Mouse (Mus musculus): ENCODE measurements at regions not wholly inside any gene's neighbourhood (a gene's known extent, or its start where the extent isn't known, plus 50 kb on each side); places are given as distances from the start of the nearest gene placed in this dataset.

DNA sequence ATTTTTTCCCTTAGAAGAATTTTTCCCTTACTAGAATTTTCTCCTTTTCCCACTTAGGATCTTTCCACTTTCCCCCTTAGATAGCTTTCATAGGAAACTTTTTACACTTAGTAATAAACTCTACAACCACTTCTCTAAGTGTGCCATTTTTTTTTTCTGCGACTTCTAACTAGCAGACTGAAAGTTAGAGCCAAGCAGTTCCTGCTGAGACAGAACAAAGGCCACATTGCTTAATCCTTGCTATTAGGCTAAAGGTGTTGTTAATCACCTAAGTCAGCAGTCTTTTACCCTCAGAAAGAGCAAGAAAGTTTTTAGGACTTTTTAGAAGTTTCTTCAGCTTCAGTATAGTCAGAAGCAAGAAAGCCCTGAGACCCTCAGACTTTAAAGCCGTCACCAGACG, 204.3 kb upstream of the Gm6657 start:
- Histone ChIP-seq H3K4me1 (no peaks in the 10 kb centered on the region), H3K4me3 (replicated peaks) (no peak overlapping the region), H3K36me3 (replicated peaks; ENCODE audit: low read length) (no peaks in the 10 kb centered on the region), H3K27me3 (replicated peaks) (no peaks in the 10 kb centered on the region), H3K9me3 (no peaks in the 10 kb centered on the region)
- no peak for TF ChIP-seq GATA1 (IDR thresholded peaks at IDR 0.05; ENCODE audit: borderline replicate concordance, low read length)
- TF ChIP-seq FLI1 (IDR thresholded peaks at IDR 0.05; ENCODE audit: low read length), result no peak

DNA sequence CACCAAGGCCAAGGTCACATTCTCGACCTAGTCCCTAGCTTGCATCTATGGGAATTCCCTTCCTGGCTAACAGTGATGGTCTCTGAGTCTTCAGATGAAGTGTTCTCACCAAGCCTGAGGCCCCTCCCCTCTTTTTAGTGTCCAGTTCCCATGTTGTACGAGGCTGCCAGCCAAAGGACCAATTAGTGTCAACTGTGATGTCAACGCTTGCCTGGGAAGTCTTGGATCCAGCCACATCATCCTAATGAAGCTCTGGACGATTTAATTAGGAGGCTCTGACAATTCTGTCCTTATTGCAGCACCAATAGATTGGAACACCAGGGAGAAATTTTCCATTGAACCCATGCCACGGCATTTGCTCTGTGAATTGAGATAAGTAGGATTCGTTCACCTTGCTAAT, 202.4 kb upstream of the Gm6657 start:
- no peak for TF ChIP-seq FLI1 (IDR thresholded peaks at IDR 0.05; ENCODE audit: low read length)
- TF ChIP-seq GATA1 (IDR thresholded peaks at IDR 0.05; ENCODE audit: borderline replicate concordance, low read length), result no peak
- Histone ChIP-seq H3K27me3 (replicated peaks) (no peaks in the 10 kb centered on the region), H3K4me3 (replicated peaks) (no peak overlapping the region), H3K4me1 (no peaks in the 10 kb centered on the region), H3K9me3 (no peaks in the 10 kb centered on the region), H3K36me3 (replicated peaks; ENCODE audit: low read length) (no peaks in the 10 kb centered on the region)

DNA sequence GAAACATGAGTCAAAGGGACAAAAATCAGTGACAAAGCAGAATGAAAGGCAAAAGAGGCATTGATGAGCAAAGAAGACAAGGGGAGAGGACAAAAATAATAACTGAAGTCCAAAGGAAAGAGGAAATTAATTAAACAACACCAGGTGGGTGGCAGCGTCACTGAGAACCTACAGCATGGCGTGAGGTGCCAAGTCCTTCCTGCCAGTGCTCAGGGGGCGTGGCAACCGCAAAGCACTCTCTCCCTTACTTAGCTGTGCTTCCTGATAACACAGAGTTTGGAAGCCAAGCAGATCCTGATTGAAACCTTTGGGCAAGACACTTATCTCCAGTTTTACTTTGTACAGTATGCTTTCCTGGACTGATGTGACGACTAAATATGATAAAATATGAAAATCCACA, 199.9 kb upstream of the Gm6657 start:
- Histone ChIP-seq H3K36me3 (replicated peaks; ENCODE audit: low read length) (no peaks in the 10 kb centered on the region), H3K27me3 (replicated peaks) (no peaks in the 10 kb centered on the region), H3K4me3 (replicated peaks) (no peak overlapping the region), H3K9me3 (no peaks in the 10 kb centered on the region), H3K4me1 (no peaks in the 10 kb centered on the region)
- no peak for TF ChIP-seq FLI1 (IDR thresholded peaks at IDR 0.05; ENCODE audit: low read length)
- no peak for TF ChIP-seq GATA1 (IDR thresholded peaks at IDR 0.05; ENCODE audit: borderline replicate concordance, low read length)

DNA sequence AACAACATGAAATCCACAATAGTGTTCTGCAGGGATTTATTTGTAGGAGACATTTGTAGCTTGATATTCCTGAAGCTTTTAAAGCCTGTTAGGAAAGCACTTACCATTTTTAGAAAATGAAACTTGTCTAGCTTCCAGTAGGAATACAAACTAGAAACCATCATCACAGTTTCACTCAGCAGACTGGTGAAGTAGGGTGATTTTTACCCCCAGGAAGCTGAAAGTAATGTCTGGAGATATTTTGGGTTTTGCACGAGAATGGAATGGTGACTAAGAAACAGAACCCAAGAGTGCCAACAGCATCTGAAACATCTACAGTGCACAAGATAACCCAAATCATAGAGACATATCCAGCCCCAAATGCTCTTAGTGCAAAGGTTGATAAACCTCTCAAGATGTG, 196.1 kb upstream of the Gm6657 start:
- no peaks in the 10 kb centered on the region for H3K9me3 ChIP-seq
- no peaks in the 10 kb centered on the region for H3K27me3 ChIP-seq (replicated peaks)
- TF ChIP-seq FLI1 (IDR thresholded peaks at IDR 0.05; ENCODE audit: low read length), result no peak
- no peak for TF ChIP-seq GATA1 (IDR thresholded peaks at IDR 0.05; ENCODE audit: borderline replicate concordance, low read length)
- no peak overlapping the region for H3K4me3 ChIP-seq (replicated peaks)
- H3K36me3 ChIP-seq (replicated peaks; ENCODE audit: low read length), result no peaks in the 10 kb centered on the region
- H3K4me1 ChIP-seq, result no peaks in the 10 kb centered on the region

DNA sequence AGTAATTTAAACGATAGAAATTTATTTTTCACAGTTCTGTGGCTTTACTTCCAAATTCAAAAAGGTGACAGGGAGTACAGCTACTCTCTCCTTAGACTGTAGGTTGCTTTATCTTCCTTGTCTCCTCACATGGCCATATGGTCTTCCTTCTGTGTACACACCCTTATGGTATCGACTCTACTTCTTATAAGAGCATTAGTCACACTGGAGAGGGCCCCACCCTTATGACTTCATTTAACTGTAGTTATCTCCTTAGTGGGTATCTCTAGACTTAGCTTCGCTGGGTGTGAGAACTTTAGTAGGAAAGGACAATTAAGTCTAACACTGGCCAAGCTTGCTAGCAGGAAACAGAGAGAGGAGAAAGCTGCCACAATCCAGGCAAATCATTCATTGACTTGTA, 193.6 kb upstream of the Gm6657 start:
- no peaks in the 10 kb centered on the region for H3K36me3 ChIP-seq (replicated peaks; ENCODE audit: low read length)
- no peaks in the 10 kb centered on the region for H3K27me3 ChIP-seq (replicated peaks)
- no peak overlapping the region for H3K4me3 ChIP-seq (replicated peaks)
- H3K9me3 ChIP-seq, result 0 out of 2 replicates have a peak, but pooled peaks cover 7% of the 10 kb centered on the region
- TF ChIP-seq GATA1 (IDR thresholded peaks at IDR 0.05; ENCODE audit: borderline replicate concordance, low read length) (no peak), FLI1 (IDR thresholded peaks at IDR 0.05; ENCODE audit: low read length) (no peak)
- H3K4me1 ChIP-seq, result no peaks in the 10 kb centered on the region

DNA sequence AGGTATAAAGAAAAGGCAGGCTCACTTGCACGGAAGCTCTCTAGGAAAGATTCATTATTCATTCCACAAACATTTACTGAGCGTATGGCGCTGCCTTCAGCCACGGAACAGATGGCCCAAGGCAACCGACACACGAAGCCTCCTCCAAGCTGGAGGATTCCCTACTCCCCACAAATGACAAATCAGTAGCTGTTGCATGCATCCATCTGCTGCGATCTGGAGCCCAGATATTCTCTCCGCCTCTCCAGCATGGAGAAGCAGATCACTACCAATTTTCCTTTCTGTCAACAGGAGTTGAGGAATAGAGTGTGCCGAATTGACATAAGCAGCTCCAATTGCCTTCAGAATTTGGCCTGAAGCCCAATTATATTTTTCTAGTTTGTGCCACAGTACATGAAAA, 192.2 kb upstream of the Gm6657 start:
- TF ChIP-seq FLI1 (IDR thresholded peaks at IDR 0.05; ENCODE audit: low read length) (no peak), GATA1 (IDR thresholded peaks at IDR 0.05; ENCODE audit: borderline replicate concordance, low read length) (no peak)
- H3K9me3 ChIP-seq, result 0 out of 2 replicates have a peak, but pooled peaks cover 7% of the 10 kb centered on the region
- no peaks in the 10 kb centered on the region for H3K36me3 ChIP-seq (replicated peaks; ENCODE audit: low read length)
- no peaks in the 10 kb centered on the region for H3K4me1 ChIP-seq
- no peaks in the 10 kb centered on the region for H3K27me3 ChIP-seq (replicated peaks)
- no peak overlapping the region for H3K4me3 ChIP-seq (replicated peaks)

DNA sequence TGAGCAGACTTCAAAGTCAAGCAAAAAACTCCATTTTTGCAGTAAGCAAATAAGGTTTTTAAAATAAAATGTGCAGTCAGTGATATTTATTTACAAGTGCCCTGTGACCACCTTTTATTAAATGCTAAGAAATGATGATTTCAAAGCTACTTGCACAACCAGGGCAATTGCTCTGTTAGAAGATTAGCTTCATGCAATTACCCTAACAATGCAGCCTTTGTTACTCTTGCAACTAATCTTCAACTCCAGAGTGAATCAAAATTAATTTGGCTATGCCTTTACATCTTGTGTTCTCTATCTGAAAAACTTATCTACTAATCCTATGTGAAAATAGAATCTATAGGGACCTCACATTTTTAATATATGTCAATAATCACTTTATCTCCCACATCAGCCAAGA, 160.3 kb upstream of the Gm6657 start:
- Histone ChIP-seq H3K36me3 (replicated peaks; ENCODE audit: low read length) (no peaks in the 10 kb centered on the region), H3K4me3 (replicated peaks) (no peak overlapping the region), H3K27me3 (replicated peaks) (no peaks in the 10 kb centered on the region), H3K4me1 (no peaks in the 10 kb centered on the region), H3K9me3 (no peaks in the 10 kb centered on the region)
- no peak for TF ChIP-seq GATA1 (IDR thresholded peaks at IDR 0.05; ENCODE audit: borderline replicate concordance, low read length)

DNA sequence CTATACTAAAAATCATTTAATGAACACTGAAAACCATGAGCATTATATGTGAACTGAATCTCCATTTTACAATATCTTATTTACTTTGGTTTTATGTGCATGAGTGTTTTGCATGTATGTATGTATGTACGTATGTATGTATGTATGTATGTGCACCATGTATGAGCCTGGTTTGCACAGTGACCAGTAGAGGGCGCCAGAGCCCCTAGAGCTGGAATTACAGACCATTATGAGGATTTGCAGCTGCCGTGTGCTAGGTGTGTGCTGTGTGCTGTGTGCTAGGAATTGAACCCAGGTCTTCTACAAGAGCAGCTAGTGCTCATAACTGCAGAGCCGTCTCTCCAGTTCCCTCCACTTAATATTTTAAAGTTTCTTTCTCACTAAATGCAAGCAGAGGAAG, 147.5 kb upstream of the Gm6657 start:
- Histone ChIP-seq H3K27me3 (replicated peaks) (no peaks in the 10 kb centered on the region), H3K9me3 (peaks cover 3% of the 10 kb centered on the region; the same call in 1 of the 2 replicates), H3K36me3 (replicated peaks; ENCODE audit: low read length) (no peaks in the 10 kb centered on the region), H3K4me1 (no peaks in the 10 kb centered on the region), H3K4me3 (replicated peaks) (no peak overlapping the region)
- TF ChIP-seq FLI1 (IDR thresholded peaks at IDR 0.05; ENCODE audit: low read length) (no peak), GATA1 (IDR thresholded peaks at IDR 0.05; ENCODE audit: borderline replicate concordance, low read length) (no peak)

DNA sequence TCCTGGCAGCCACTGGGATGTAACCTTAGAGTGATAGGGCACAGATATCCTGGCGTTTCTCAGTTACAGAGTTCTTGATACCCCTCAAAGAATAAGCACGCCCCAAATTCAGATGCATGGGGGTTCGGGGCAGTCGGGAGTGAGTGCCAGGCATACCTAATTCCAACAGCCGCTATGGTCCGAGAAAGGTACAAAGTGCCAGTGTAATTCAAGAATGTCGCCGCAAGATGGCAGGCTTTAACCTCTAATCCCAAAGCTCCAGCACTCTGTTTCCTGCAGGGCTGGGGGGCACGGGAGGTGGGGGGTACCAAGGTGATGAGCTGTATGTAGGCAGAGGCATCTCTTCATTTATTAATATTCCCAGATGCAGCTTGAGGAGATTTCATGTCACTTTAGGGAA, 138.1 kb upstream of the Gm6657 start:
- Histone ChIP-seq H3K4me3 (replicated peaks) (no peak overlapping the region), H3K27me3 (replicated peaks) (peaks cover 3% of the 10 kb centered on the region), H3K9me3 (no peaks in the 10 kb centered on the region), H3K36me3 (replicated peaks; ENCODE audit: low read length) (no peaks in the 10 kb centered on the region), H3K4me1 (no peaks in the 10 kb centered on the region)
- TF ChIP-seq FLI1 (IDR thresholded peaks at IDR 0.05; ENCODE audit: low read length), result no peak
- no peak for TF ChIP-seq GATA1 (IDR thresholded peaks at IDR 0.05; ENCODE audit: borderline replicate concordance, low read length)

DNA sequence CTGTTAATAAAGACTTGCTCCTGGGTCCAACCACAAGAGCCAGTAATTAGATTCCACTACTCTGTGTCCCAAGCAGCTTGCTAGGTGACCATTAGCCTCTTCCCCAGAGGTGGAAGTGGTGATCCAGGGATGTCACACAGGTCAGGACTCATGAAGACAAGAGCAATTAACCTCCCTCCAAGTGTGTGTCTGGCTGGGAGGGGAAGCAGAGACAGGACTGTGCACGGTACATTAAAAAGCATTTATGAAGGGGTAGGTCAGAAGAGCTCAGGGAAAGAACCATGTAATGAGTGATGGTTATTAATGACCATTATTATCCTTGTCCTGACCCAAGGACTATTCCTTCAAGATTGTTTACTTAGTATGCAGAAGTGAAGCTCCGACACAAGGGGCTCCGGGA, 136.9 kb upstream of the Gm6657 start:
- TF ChIP-seq GATA1 (IDR thresholded peaks at IDR 0.05; ENCODE audit: borderline replicate concordance, low read length), result no peak
- TF ChIP-seq FLI1 (IDR thresholded peaks at IDR 0.05; ENCODE audit: low read length), result no peak
- Histone ChIP-seq H3K4me1 (no peaks in the 10 kb centered on the region), H3K36me3 (replicated peaks; ENCODE audit: low read length) (no peaks in the 10 kb centered on the region), H3K9me3 (0 out of 2 replicates have a peak, but pooled peaks cover 6% of the 10 kb centered on the region), H3K27me3 (replicated peaks) (peaks cover 3% of the 10 kb centered on the region), H3K4me3 (replicated peaks) (no peak overlapping the region)

DNA sequence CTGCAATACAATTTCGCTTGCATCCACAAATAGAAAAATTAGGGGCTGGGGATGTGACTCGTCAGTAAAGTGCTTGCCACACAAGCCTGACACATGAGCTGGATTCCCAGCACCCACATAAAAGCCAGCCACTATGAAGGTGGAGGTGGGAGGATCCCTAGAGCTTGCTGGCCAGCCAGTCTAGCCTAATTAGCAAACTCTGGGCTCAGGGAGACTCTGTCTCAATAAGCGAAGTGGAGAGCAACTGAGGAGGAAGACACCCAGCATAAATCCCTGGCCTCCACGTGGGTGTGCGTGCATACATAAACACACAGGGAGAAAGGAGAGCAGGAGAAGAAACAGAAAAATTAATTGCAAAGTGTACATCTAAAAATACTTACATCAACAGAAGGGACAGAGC, 134.1 kb upstream of the Gm6657 start:
- Histone ChIP-seq H3K9me3 (peaks cover 12% of the 10 kb centered on the region), H3K27me3 (replicated peaks) (peaks cover 3% of the 10 kb centered on the region), H3K4me1 (no peaks in the 10 kb centered on the region), H3K36me3 (replicated peaks; ENCODE audit: low read length) (no peaks in the 10 kb centered on the region), H3K4me3 (replicated peaks) (no peak overlapping the region)
- no peak for TF ChIP-seq GATA1 (IDR thresholded peaks at IDR 0.05; ENCODE audit: borderline replicate concordance, low read length)
- TF ChIP-seq FLI1 (IDR thresholded peaks at IDR 0.05; ENCODE audit: low read length), result no peak

Measured in megakaryocyte, embryonic 14.5 days (primary cell).